Mouse (Mus musculus): ENCODE measurements around the gene Mrln.
"Not testable (repeated sequence)": the region's sequence is repeated elsewhere in the genome, so short reads cannot be mapped to it uniquely, and the experiment has no call there.

Gene Mrln

GRCm38 (mm10) chr10:70195279-70195678 lies 9.2 kb upstream of the Mrln start:
- DNase-seq (ENCODE audit: low spot score in 2 of 2), result no peak

- DNase-seq (ENCODE audit: low spot score in 2 of 2), result no peak
Observed at GRCm38 (mm10) chr10:70195786-70196185, 8.7 kb upstream of the Mrln start.

- no peak for DNase-seq (ENCODE audit: low spot score in 2 of 2)
Observed at GRCm38 (mm10) chr10:70196666-70197065, 7.8 kb upstream of the Mrln start.

DNA sequence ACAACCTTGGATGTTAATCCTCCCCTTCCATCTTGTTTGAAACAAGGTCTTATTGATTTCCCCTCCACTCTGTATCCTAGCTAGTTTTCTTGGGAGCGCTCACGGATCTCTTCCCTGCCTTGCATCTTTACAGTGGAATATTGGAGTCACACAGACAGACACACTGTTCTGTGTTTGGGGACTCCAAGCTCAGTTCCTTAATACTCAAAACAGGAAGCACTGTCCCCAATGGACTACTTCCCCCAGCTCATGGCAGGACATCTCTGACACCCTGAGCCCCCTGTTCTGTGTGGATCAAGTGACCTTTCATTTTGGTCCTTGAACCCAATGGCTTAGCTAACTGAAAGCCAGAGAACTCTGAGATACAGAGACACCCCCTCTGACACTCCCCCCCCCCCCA lies 6.9 kb upstream of the Mrln start:
- DNase-seq (ENCODE audit: low spot score in 2 of 2), result no peak

GRCm38 (mm10) chr10:70198012-70198411 lies 6.5 kb upstream of the Mrln start:
- DNase-seq (ENCODE audit: low spot score in 2 of 2), result no peak

DNA sequence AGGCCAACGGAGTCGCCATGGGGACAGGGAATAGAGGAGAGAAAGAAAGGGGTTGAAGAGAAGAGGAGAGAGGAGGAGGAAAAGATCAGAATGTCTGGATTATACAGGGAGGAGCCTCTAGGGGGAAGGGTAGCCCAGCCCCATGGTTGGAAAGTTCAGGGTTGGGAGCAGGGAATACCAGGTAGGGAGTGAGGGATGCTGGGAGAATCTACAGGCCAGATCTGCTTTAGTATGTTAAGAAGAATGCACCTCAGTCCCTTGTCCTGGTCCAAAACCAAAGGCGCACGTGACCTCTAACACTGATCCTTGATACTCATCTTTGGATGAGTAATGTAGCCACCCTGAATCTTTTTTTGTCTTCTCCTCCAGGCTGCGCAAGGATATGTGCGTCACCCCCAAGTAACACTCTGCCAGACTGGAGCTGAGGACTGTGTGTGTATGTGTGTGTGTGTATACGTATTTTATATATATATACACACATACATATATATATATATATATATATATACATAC lies 5.5 kb upstream of the Mrln start:
- DNase-seq (ENCODE audit: low spot score in 2 of 2), result no peak

DNA sequence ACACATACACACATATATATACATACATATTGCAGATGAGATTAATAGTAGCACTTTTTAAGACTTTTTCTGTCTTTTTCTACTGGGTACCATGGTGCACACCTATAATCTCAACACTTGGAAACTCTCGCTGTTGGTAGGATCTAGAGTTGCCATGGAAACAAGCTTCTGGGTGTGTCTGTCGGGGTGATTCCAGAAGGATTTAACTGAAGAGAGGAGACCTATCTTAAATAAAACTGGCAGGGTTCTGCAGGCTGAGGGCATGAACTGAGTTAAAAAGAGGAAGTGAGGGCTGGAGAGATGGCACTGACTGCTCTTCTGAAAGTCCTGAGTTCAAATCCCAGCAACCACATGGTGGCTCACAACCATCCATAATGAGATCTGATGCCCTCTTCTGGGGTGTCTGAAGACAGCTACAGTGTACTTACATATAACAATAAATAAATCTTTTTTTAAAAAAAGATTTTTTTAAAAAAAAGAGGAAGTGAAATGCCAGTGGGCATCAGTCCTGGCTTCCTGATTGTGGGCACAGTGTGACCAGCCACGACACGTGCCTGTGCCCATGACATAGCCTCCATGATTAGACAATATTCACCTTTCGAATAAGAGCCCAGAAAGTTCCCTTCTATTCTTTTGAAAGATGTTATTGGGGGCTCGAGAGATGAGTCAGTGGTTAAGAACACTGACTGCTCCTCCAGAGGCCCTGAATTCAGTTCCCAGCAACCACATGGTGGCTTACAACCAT lies 4.8 kb upstream of the Mrln start:
- no peak for DNase-seq (ENCODE audit: low spot score in 2 of 2)

DNA sequence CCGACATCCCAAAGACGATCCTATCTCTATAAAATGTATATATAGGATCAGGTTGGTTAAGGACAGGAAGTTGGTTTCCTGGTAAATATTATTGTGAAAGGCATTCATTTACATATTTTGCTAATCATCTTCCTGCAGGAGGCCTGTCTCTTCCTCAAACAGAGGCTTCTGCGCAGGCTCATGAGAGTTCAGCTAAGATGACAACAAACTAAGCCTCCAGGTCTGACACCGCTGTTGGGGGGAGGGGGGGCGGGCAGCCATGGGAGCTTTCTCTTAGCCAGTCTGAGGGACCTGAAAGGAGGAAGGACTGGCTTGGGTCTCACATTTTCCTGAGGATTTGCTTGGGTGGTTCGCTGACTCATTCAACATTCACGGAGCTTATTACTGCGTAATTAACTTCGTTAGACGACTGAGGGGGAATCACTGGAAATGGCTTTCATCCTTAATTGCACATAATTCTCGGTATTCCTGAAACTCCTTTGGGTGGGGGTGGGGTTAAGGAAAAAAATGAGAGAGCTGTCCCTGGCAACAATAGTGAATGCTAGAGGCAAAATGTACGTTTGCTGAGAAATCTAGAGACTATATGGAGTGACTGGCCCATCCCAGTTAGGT lies 3.5 kb upstream of the Mrln start:
- no peak for DNase-seq (ENCODE audit: low spot score in 2 of 2)

- no peak for DNase-seq (ENCODE audit: low spot score in 2 of 2)
Observed at GRCm38 (mm10) chr10:70211281-70211680, 6.8 kb downstream of the Mrln start.

- no peak for DNase-seq (ENCODE audit: low spot score in 2 of 2)
Observed at GRCm38 (mm10) chr10:70220971-70221370, 16.5 kb downstream of the Mrln start.

DNA sequence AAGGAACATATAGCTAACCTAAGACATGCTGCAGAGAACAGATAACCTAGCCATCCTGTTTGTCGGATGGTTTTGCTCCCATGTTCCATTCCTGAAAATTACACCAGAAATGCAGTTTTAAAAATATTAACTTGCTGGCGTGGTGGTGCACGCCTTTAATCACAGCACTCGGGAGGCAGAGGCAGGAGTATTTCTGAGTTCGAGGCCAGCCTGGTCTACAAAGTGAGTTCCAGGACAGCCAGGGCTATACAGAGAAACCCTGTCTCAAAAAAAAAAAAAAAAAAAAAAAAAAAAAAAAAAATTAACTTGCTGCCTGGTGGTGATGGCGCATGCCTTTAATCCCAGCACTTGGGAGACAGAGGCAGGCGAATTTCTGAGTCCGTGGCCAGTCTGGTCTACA lies 17.8 kb downstream of the Mrln start:
- DNase-seq (ENCODE audit: low spot score in 2 of 2), result not testable (repeated sequence)

DNA sequence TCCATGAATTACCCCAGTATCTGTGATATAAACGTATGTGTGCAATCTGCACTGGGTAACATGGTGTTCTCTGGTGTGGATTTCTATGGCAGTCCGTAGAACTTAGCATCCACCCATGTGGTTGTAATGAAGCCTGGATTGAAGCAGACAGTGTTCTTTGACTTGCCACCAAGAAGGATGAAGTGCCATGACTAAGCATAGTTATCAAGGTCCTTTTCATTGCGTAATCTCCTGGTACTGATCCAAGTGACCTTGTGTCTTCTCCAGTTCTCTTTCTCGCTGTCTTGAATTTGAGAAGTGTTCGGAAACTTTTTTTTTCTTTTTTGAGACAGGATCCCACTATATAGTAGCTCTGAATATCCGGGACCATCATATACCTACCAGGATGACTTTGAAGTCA lies 20.1 kb downstream of the Mrln start:
- DNase-seq (ENCODE audit: low spot score in 2 of 2), result no peak

- no peak for DNase-seq (ENCODE audit: low spot score in 2 of 2)
Observed at GRCm38 (mm10) chr10:70225760-70226159, 21.3 kb downstream of the Mrln start.

- no peak for DNase-seq (ENCODE audit: low spot score in 2 of 2)
Observed at GRCm38 (mm10) chr10:70226608-70227007, 22.1 kb downstream of the Mrln start.

GRCm38 (mm10) chr10:70230352-70230751 lies 25.9 kb downstream of the Mrln start:
- no peak for DNase-seq (ENCODE audit: low spot score in 2 of 2)

- DNase-seq (ENCODE audit: low spot score in 2 of 2), result no peak
Observed at GRCm38 (mm10) chr10:70237936-70238335, 33.5 kb downstream of the Mrln start.

DNA sequence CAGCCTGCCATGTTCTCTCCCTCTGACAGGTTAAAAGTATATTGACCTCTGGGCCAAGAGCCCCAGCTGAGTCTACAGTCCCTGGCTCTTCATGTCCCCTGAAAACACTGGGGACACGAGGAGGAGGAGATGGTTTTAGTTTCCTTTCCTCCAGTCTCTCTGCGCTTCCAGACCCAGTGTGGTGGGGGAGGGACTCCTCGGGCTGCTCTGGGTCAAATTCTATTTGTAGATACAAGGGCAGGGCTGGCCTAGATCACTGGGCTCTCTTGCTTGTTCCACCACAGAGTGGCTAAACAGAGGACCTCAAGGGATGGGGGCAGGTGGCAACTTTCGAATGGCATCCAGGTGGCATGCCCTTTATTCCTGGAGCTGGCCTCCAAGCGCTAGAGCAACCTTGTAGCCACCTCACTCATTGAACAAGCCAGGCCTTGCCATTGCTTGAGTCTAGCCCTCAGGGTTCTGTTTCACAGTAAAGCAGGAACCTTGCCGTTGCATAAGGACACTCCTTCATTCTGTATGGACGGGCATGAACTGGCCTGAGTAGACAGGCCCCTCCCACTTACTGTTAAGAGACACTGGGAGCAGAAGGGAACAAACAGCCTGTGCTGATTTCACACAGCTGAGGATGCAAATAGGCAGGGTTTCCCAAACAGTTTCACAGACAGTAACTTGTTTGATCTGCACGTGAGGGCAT lies 38.4 kb downstream of the Mrln start:
- no peak for DNase-seq (ENCODE audit: low spot score in 2 of 2)

DNA sequence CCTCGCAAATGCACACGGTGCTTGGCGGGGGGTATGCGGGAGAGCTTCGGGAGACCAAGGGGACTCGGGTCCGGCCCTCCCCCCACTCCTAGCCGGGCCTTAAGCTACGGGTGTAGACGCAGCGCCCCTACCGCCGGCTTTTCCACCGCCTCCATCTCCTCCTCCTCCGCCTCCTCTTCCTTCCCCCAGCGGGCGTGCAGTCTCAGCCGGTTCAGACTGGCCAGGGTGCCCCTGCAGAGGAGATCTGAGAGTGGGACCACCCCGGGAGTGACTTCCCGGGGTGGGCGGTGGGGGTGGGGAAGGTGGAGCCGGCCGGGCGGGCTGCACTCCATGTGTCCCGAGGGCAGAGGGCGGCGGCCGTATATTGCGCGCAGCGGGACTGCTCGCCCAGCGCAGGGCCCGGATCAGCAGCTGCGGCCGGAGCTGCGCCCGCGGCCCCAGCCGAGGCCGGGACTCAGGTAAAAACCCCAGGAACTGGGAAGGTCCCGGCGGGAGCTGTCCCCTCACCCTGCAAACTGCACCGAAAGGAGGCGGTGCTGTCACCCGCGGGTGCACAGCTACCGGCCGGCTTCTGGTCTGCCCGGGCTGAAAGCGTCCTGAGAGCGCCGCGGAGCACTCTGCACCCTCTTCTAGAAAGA lies 40.6 kb downstream of the Mrln start, which contains the start of gene Slc16a9:
TSS of gene Slc16a9 (plus strand) at position 180 of the 638 bp plus-strand sequence.
- peak; percentile 57 to 69 for DNase-seq (ENCODE audit: low spot score in 2 of 2)

GRCm38 (mm10) chr10:70245559-70245945 lies 41.1 kb downstream of the Mrln start:
- DNase-seq (ENCODE audit: low spot score in 2 of 2), result no peak

GRCm38 (mm10) chr10:70246076-70246475 lies 41.6 kb downstream of the Mrln start:
- DNase-seq (ENCODE audit: low spot score in 2 of 2), result no peak

DNA sequence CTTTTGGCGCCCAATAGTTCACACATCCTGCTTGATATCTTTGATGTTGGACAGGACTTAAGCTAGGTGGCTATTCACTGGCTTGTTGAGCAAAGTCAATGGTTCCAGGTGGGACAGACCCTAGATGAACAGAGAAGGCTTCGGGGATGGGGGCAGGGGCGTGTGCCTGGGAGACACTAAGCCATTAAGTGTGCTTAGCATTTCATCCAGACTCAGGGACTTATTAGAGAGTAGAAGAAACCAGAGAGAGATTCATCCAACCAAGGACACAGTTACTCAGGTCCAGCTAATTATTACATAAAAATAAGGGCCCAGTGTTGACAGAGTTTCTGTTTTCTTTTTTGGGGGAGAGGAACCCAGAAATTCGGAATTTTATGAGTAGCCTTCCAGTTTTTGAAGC lies 45.9 kb downstream of the Mrln start:
- DNase-seq (ENCODE audit: low spot score in 2 of 2), result no peak

- DNase-seq (ENCODE audit: low spot score in 2 of 2), result no peak
Observed at GRCm38 (mm10) chr10:70250766-70251165, 46.3 kb downstream of the Mrln start.
